Mouse (Mus musculus) myocyte (in vitro differentiated cells): Measurements from ENCODE around the gene Hs2st1.

Experiments used
- CEBPB ChIP-seq: IDR thresholded peaks from 2 replicates; pipeline ENCODE4 v1.6.1; 2011; ENCODE audit warnings: mild to moderate bottlenecking, moderate library complexity; ENCODE audit not compliant: poor library complexity, insufficient read depth, severe bottlenecking
- E2F4 ChIP-seq: IDR thresholded peaks from one replicate; pipeline ENCODE4 v1.6.1; 2011; ENCODE audit warnings: mild to moderate bottlenecking, control low read depth, moderate library complexity; ENCODE audit not compliant: insufficient read depth
- MAX ChIP-seq: IDR thresholded peaks from one replicate; pipeline ENCODE4 v1.6.1; 2011; ENCODE audit warnings: low read depth, mild to moderate bottlenecking, control low read depth
- MYOD1 ChIP-seq, 3 experiments: IDR thresholded peaks; one replicate each; pipeline ENCODE4 v1.6.1; 2011; ENCODE audit warnings: control low read depth in 2 of 3, low read depth in 2 of 3, mild to moderate bottlenecking in 2 of 3, moderate library complexity in 1 of 3; ENCODE audit not compliant: insufficient read length in 2 of 3, control insufficient read depth in 1 of 3
- POLR2A ChIP-seq: IDR thresholded peaks from one replicate; pipeline ENCODE4 v1.6.1; 2011; ENCODE audit warnings: low read depth, mild to moderate bottlenecking, control low read depth, moderate library complexity; ENCODE audit not compliant: insufficient read length
- POLR2AphosphoS2 ChIP-seq: IDR thresholded peaks from one replicate; pipeline ENCODE4 v1.6.1; 2011; ENCODE audit warnings: low read depth, control low read depth; ENCODE audit not compliant: insufficient read length
- REST ChIP-seq: IDR thresholded peaks from one replicate; pipeline ENCODE4 v1.6.1; 2011; ENCODE audit warnings: mild to moderate bottlenecking, control low read depth, moderate library complexity; ENCODE audit not compliant: insufficient read depth, insufficient read length
- SRF ChIP-seq: IDR thresholded peaks from one replicate; pipeline ENCODE4 v1.6.1; 2011; ENCODE audit warnings: low read depth; ENCODE audit not compliant: control insufficient read depth, insufficient read length
- TCF12 ChIP-seq: IDR thresholded peaks from one replicate; pipeline ENCODE4 v1.6.1; 2011; ENCODE audit warnings: mild to moderate bottlenecking, control low read depth; ENCODE audit not compliant: poor library complexity, insufficient read depth, severe bottlenecking
- TCF3 ChIP-seq: IDR thresholded peaks from one replicate; pipeline ENCODE4 v1.6.1; 2011; ENCODE audit warnings: low read depth, control low read depth; ENCODE audit not compliant: insufficient read length
- USF1 ChIP-seq: IDR thresholded peaks from one replicate; pipeline ENCODE4 v1.6.1; 2011; ENCODE audit warnings: low read depth, mild to moderate bottlenecking, control low read depth, moderate library complexity

DNA sequence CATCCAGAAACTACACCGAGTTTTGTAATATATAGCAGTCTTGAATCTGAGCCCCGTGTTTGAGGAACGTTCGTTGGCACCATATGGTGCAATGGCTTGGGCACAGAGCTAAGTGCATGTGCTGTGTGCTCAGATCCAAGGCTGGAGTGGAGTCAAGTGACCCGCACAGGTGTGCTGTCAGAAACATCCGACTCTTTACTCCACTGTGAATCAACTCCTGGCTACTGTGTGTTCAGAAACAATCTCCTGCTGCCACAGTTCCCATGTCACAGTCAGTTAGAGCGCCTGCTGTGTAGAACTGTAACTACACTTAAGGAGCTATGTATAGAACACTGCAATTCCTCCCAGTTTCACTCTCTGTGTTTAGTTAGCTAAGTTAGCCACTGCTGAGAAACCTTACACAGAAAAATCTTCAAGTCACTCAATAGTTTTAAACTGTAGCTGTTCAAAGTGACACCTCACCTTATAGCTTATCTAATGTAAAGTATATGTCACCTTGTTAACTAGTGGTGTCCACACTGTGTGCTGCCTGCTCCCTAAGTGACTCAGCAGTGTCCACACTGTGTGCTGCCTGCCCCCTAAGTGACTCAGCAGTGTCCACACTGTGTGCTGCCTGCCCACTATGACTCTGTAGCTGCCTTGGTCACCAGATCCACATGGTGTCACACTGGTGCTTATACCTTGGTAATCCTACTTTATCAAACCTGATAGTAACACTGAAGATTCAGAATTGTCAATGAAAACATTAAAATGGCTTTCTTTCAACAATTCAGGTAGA, 32.7 kb downstream of the Hs2st1 start:
- TF ChIP-seq TCF3 (no peak), MAX (no peak), POLR2A (no peak), USF1 (no peak), POLR2AphosphoS2 (no peak), REST (no peak), CEBPB (no peak), E2F4 (no peak), TCF12 (no peak), MYOD1 (IDR thresholded peaks at IDR 0.05; ENCODE audit: control insufficient read depth in 1 of 3, insufficient read length in 2 of 3, low read depth in 2 of 3) (peak in 1 of 3 experiments; percentile 33), SRF (no peak)
